Mouse (Mus musculus): ENCODE results near the gene Fads6. TPM values are rescaled to one million over a fixed set of nuclear protein-coding genes. Genes with fewer than 3 reads are reported as not detected.
A peak's percentile ranks its signal among the peaks of the same experiment; 100 is the strongest.

The Fads6 gene
- total RNA-seq, 1 experiment: 2.1 TPM

- in situ Hi-C loops (cut with MboI; ENCODE audit: low sequenced_read_pairs in 2 of 2, unreplicated experiment in 2 of 2): loop anchor here in 1 of 2 experiments (5.0 kb wide), 1 partner anchor 69 kb away; no protein-coding TSS in a partner anchor
- TF ChIP-seq HCFC1 (IDR thresholded peaks at IDR 0.05; ENCODE audit: borderline replicate concordance, insufficient read depth, low read length): no peak
- TF ChIP-seq MAFK (IDR thresholded peaks at IDR 0.05; ENCODE audit: insufficient read depth, low read depth, low read length): no peak
- no peak for TF ChIP-seq ZNF384 (IDR thresholded peaks at IDR 0.05; ENCODE audit: low read depth, low read length)
- no peak for TF ChIP-seq CHD2 (IDR thresholded peaks at IDR 0.05; ENCODE audit: low read depth, low read length)
- no peak for TF ChIP-seq ZC3H11A (IDR thresholded peaks at IDR 0.05; ENCODE audit: borderline replicate concordance, low read depth, low read length)
These were observed 26.4 kb downstream of the Fads6 start for GRCm38 (mm10) chr11:115271052-115271451.

GRCm38 (mm10) chr11:115270148-115270861 lies 27.2 kb downstream of the Fads6 start:
- in situ Hi-C loops (cut with MboI; ENCODE audit: low sequenced_read_pairs in 2 of 2, unreplicated experiment in 2 of 2): loop anchor here in 1 of 2 experiments (5.0 kb wide), 1 partner anchor 68 kb away; no protein-coding TSS in a partner anchor
- Histone ChIP-seq H3K9ac (ENCODE audit: insufficient read depth, low read depth, low read length, poor library complexity, severe bottlenecking) (no peak overlapping the region), H3K9me3 (ENCODE audit: control insufficient read depth, insufficient read depth, low read depth, low read length) (no peaks in the 10 kb centered on the region), H3K27ac (ENCODE audit: insufficient read depth, low read depth, low read length, poor library complexity, severe bottlenecking) (no peak overlapping the region), H3K4me3 (ENCODE audit: insufficient read depth in 1 of 2, low read depth in 1 of 2, low read length in 2 of 2, poor library complexity in 1 of 2, severe bottlenecking in 1 of 2) (no peak overlapping the region), H3K36me3 (ENCODE audit: control insufficient read depth, insufficient read depth, low read length, poor library complexity, severe bottlenecking) (peaks cover 8% of the 10 kb centered on the region), H3K4me1 (ENCODE audit: control insufficient read depth in 2 of 2, insufficient read depth in 2 of 2, low read length in 2 of 2, poor library complexity in 1 of 2) (peaks cover 0 to 11% of the 10 kb centered on the region in 2 experiments; a peak in 1 of 4 replicates)
- peak; percentile 81 for DNase-seq (ENCODE audit: low read depth, low spot score)
- TF ChIP-seq MAFK (IDR thresholded peaks at IDR 0.05; ENCODE audit: insufficient read depth, low read depth, low read length): no peak
- 0 out of 2 replicates have a peak, but pooled peaks have one; percentile 29 for TF ChIP-seq ZNF384 (IDR thresholded peaks at IDR 0.05; ENCODE audit: low read depth, low read length)
- TF ChIP-seq CHD2 (IDR thresholded peaks at IDR 0.05; ENCODE audit: low read depth, low read length): no peak
- peak; percentile 87; the same call in 1 of the 2 replicates for TF ChIP-seq ZC3H11A (IDR thresholded peaks at IDR 0.05; ENCODE audit: borderline replicate concordance, low read depth, low read length)
- no peak for TF ChIP-seq HCFC1 (IDR thresholded peaks at IDR 0.05; ENCODE audit: borderline replicate concordance, insufficient read depth, low read length)

More at GRCm38 (mm10) chr11:115271052-115271451, 26.4 kb downstream of the Fads6 start:
- H3K4me1 ChIP-seq (ENCODE audit: control insufficient read depth in 2 of 2, insufficient read depth in 2 of 2, low read length in 2 of 2, poor library complexity in 1 of 2): peaks cover under 1 to 9% of the 10 kb centered on the region in 2 experiments; a peak in 2 of 4 replicates
- DNase-seq (ENCODE audit: low read depth, low spot score): no peak
- no peaks in the 10 kb centered on the region for H3K9me3 ChIP-seq (ENCODE audit: control insufficient read depth, insufficient read depth, low read depth, low read length)
- no peak overlapping the region for H3K4me3 ChIP-seq (ENCODE audit: insufficient read depth in 1 of 2, low read depth in 1 of 2, low read length in 2 of 2, poor library complexity in 1 of 2, severe bottlenecking in 1 of 2)
- H3K36me3 ChIP-seq (ENCODE audit: control insufficient read depth, insufficient read depth, low read length, poor library complexity, severe bottlenecking): peaks cover 8% of the 10 kb centered on the region
- H3K9ac ChIP-seq (ENCODE audit: insufficient read depth, low read depth, low read length, poor library complexity, severe bottlenecking): no peak overlapping the region
- no peak overlapping the region for H3K27ac ChIP-seq (ENCODE audit: insufficient read depth, low read depth, low read length, poor library complexity, severe bottlenecking)

DNA sequence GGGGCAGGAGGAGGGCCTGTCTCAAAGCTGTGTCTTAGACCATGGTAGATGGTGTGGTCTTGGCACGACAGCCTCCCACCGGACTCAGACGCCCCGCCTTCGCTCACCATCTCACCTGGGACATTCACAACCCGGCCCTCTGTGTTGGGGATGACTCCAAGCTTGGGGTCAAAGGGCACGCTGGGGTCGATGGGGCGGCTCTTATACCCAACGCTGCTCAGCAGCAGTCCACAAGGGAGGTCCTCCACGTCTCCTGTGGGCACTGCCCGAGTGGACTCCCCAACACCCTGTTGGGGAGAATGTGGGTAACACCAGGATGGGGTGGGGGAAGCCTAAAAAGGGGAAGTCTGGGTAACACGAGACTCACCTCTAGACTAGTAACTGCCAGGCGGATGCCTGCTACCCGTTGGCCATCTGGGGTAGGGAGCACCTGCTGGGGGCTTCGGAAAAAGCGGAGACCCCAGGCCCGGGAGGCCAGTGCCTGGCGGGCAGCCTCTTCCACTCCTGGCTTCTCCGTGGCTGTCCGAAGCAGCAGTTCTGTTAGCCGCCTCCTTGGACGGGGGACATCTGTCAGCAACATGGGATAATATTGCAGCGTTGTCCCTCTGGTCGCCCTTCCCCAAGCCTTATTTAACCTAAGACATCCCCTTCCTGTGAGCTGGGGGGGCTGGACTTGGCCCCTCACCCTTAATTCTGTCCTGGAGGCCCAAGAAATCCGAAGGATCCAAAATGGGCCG lies 28.0 kb downstream of the Fads6 start:
- in situ Hi-C loops (cut with MboI; ENCODE audit: low sequenced_read_pairs in 2 of 2, unreplicated experiment in 2 of 2): loop anchor here in 1 of 2 experiments (5.0 kb wide), 1 partner anchor 67 kb away; no protein-coding TSS in a partner anchor
- Histone ChIP-seq H3K4me1 (ENCODE audit: control insufficient read depth in 2 of 2, insufficient read depth in 2 of 2, low read length in 2 of 2, poor library complexity in 1 of 2) (peaks cover 0 to 15% of the 10 kb centered on the region in 2 experiments; a peak in 1 of 4 replicates), H3K4me3 (ENCODE audit: insufficient read depth in 1 of 2, low read depth in 1 of 2, low read length in 2 of 2, poor library complexity in 1 of 2, severe bottlenecking in 1 of 2) (no peak overlapping the region), H3K9me3 (ENCODE audit: control insufficient read depth, insufficient read depth, low read depth, low read length) (no peaks in the 10 kb centered on the region), H3K36me3 (ENCODE audit: control insufficient read depth, insufficient read depth, low read length, poor library complexity, severe bottlenecking) (peaks cover 8% of the 10 kb centered on the region), H3K27ac (ENCODE audit: insufficient read depth, low read depth, low read length, poor library complexity, severe bottlenecking) (no peak overlapping the region), H3K9ac (ENCODE audit: insufficient read depth, low read depth, low read length, poor library complexity, severe bottlenecking) (no peak overlapping the region)
- no peak for TF ChIP-seq CHD2 (IDR thresholded peaks at IDR 0.05; ENCODE audit: low read depth, low read length)
- no peak for TF ChIP-seq ZNF384 (IDR thresholded peaks at IDR 0.05; ENCODE audit: low read depth, low read length)
- no peak for TF ChIP-seq MAFK (IDR thresholded peaks at IDR 0.05; ENCODE audit: insufficient read depth, low read depth, low read length)
- TF ChIP-seq ZC3H11A (IDR thresholded peaks at IDR 0.05; ENCODE audit: borderline replicate concordance, low read depth, low read length): no peak
- TF ChIP-seq HCFC1 (IDR thresholded peaks at IDR 0.05; ENCODE audit: borderline replicate concordance, insufficient read depth, low read length): no peak
- no peak for DNase-seq (ENCODE audit: low read depth, low spot score)

DNA sequence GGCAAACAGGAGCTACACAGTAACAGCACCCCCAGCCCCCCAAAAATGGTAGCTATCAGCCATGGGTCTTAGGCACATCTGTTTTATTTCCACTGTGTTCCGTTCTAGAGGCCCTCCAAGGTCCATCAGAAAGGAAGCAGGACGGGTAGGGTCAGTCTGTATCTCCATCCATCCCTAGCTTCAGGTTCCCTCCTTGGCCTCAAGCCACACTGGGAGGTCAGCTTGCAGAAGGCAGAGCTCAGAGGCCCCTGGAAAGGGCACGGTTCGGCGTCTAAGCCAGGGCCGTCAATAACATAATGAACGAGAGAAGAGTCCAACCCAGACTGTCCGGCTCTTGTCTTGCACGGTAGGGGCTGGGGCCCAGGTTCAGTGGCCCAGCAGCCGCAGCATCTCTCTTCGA lies 29.5 kb downstream of the Fads6 start:
- no peak for DNase-seq (ENCODE audit: low read depth, low spot score)
- H3K27ac ChIP-seq (ENCODE audit: insufficient read depth, low read depth, low read length, poor library complexity, severe bottlenecking): no peak overlapping the region
- H3K4me1 ChIP-seq (ENCODE audit: control insufficient read depth in 2 of 2, insufficient read depth in 2 of 2, low read length in 2 of 2, poor library complexity in 1 of 2): peaks cover 0 to 16% of the 10 kb centered on the region in 2 experiments; a peak in 1 of 4 replicates
- no peaks in the 10 kb centered on the region for H3K9me3 ChIP-seq (ENCODE audit: control insufficient read depth, insufficient read depth, low read depth, low read length)
- no peak overlapping the region for H3K4me3 ChIP-seq (ENCODE audit: insufficient read depth in 1 of 2, low read depth in 1 of 2, low read length in 2 of 2, poor library complexity in 1 of 2, severe bottlenecking in 1 of 2)
- H3K36me3 ChIP-seq (ENCODE audit: control insufficient read depth, insufficient read depth, low read length, poor library complexity, severe bottlenecking): peaks cover 8% of the 10 kb centered on the region
- no peak for TF ChIP-seq ZC3H11A (IDR thresholded peaks at IDR 0.05; ENCODE audit: borderline replicate concordance, low read depth, low read length)
- no peak for TF ChIP-seq CHD2 (IDR thresholded peaks at IDR 0.05; ENCODE audit: low read depth, low read length)
- TF ChIP-seq ZNF384 (IDR thresholded peaks at IDR 0.05; ENCODE audit: low read depth, low read length): no peak
- no peak for TF ChIP-seq MAFK (IDR thresholded peaks at IDR 0.05; ENCODE audit: insufficient read depth, low read depth, low read length)
- TF ChIP-seq HCFC1 (IDR thresholded peaks at IDR 0.05; ENCODE audit: borderline replicate concordance, insufficient read depth, low read length): no peak
- H3K9ac ChIP-seq (ENCODE audit: insufficient read depth, low read depth, low read length, poor library complexity, severe bottlenecking): no peak overlapping the region
- in situ Hi-C loops (cut with MboI; ENCODE audit: low sequenced_read_pairs in 2 of 2, unreplicated experiment in 2 of 2): no loop called here
